Mouse (Mus musculus) heart, embryonic 10.5 days (tissue): Measurements from ENCODE around the gene Nabp2. TPM values are rescaled to one million over a fixed set of nuclear protein-coding genes. Genes with fewer than 3 reads are reported as not detected.

ENCODE experiments used
- DNase-seq: peaks from one replicate; pipeline ENCODE4 v3.0.0-alpha.2; 2017; ENCODE audit warnings: low spot score
- H3K27ac ChIP-seq: fragments of 300-500 bp; sonication (generic); 2 replicates; pipeline ENCODE4 v1.5.1; 2016; ENCODE audit warnings: mild to moderate bottlenecking
- H3K27me3 ChIP-seq: fragments of 300-500 bp; sonication (generic); 2 replicates; pipeline ENCODE4 v1.6.1; 2016; ENCODE audit warnings: mild to moderate bottlenecking; ENCODE audit not compliant: poor library complexity, insufficient read depth, severe bottlenecking
- H3K36me3 ChIP-seq: fragments of 300-500 bp; sonication (generic); 2 replicates; pipeline ENCODE4 v1.6.1; 2016; ENCODE audit warnings: mild to moderate bottlenecking, moderate library complexity
- H3K4me1 ChIP-seq: fragments of 300-500 bp; sonication (generic); 2 replicates; pipeline ENCODE4 v1.6.1; 2016; ENCODE audit warnings: mild to moderate bottlenecking
- H3K4me3 ChIP-seq: fragments of 300-500 bp; sonication (generic); 2 replicates; pipeline ENCODE4 v1.5.1; 2016; ENCODE audit warnings: mild to moderate bottlenecking, moderate library complexity
- H3K9me3 ChIP-seq: fragments of 300-500 bp; sonication (generic); 2 replicates; pipeline ENCODE4 v1.6.1; 2016; ENCODE audit warnings: mild to moderate bottlenecking, moderate library complexity
- WGBS: fragments of 180-500 bp; shearing (Covaris S2); methylation state at CpG from one replicate; pipeline ENCODE4 v1.1.7; 2016; 5-methylcytosine and 5-hydroxymethylcytosine counted together
- polyA plus RNA-seq: library from polyadenylated mRNA; unstranded; fragments of >200 nt; fragmentation: Nextera tagmentation; extraction: Ambion mirVana; gene quantifications from 2 replicates; pipeline ENCODE4 v1.2.1, GENCODE M21; 2016

The Nabp2 gene
- polyA plus RNA-seq, 1 experiment from 2014 or later: 87.9 TPM

- 86% methylated on average over 10 of the region's 10 CpGs for WGBS
- no peak for DNase-seq
These were observed 30.2 kb upstream of the Nabp2 start for GRCm38 (mm10) chr10:128441324-128442119.

GRCm38 (mm10) chr10:128440407-128440806 is 29.1 kb upstream of the Nabp2 start:
- Histone ChIP-seq H3K4me3 (no peak overlapping the region), H3K4me1 (peaks cover 6% of the 10 kb centered on the region; the same call in 1 of the 2 replicates), H3K9me3 (no peaks in the 10 kb centered on the region), H3K27me3 (no peaks in the 10 kb centered on the region), H3K36me3 (peaks cover 68% of the 10 kb centered on the region), H3K27ac (no peak overlapping the region)
- 66% methylated on average over 10 of the region's 10 CpGs for WGBS
- DNase-seq: no peak

More at GRCm38 (mm10) chr10:128441324-128442119, 30.2 kb upstream of the Nabp2 start:
- no peaks in the 10 kb centered on the region for H3K27me3 ChIP-seq
- H3K36me3 ChIP-seq: peaks cover 57% of the 10 kb centered on the region
- no peak overlapping the region for H3K27ac ChIP-seq
- H3K4me3 ChIP-seq: no peak overlapping the region
- 0 out of 2 replicates have a peak, but pooled peaks cover 3% of the 10 kb centered on the region for H3K4me1 ChIP-seq
- H3K9me3 ChIP-seq: no peaks in the 10 kb centered on the region

- WGBS: 73% methylated on average over 10 of the region's 10 CpGs
- Histone ChIP-seq H3K27ac (no peak overlapping the region), H3K36me3 (peaks cover 82% of the 10 kb centered on the region)
These were observed 27.5 kb upstream of the Nabp2 start for GRCm38 (mm10) chr10:128438675-128439279.

GRCm38 (mm10) chr10:128436376-128436775 is 25.1 kb upstream of the Nabp2 start:
- H3K4me3 ChIP-seq: no peak overlapping the region
- 93% methylated on average over 8 of the region's 8 CpGs for WGBS
- no peaks in the 10 kb centered on the region for H3K27me3 ChIP-seq
- H3K27ac ChIP-seq: no peak overlapping the region
- peaks cover 92% of the 10 kb centered on the region for H3K36me3 ChIP-seq
- H3K4me1 ChIP-seq: peaks cover 13% of the 10 kb centered on the region; the same call in 1 of the 2 replicates
- no peaks in the 10 kb centered on the region for H3K9me3 ChIP-seq
- DNase-seq: no peak

More at GRCm38 (mm10) chr10:128438675-128439279, 27.5 kb upstream of the Nabp2 start:
- Histone ChIP-seq H3K4me1 (peaks cover 13% of the 10 kb centered on the region; the same call in 1 of the 2 replicates), H3K27me3 (no peaks in the 10 kb centered on the region), H3K4me3 (no peak overlapping the region), H3K9me3 (no peaks in the 10 kb centered on the region)
- no peak for DNase-seq

- WGBS: 93% methylated on average over 5 of the region's 5 CpGs
- DNase-seq: no peak
- H3K27ac ChIP-seq: 0 out of 2 replicates have a peak overlapping the region, but pooled peaks have one; percentile 8
These were observed 24.6 kb upstream of the Nabp2 start for GRCm38 (mm10) chr10:128435873-128436272.

GRCm38 (mm10) chr10:128435186-128435823 is 24.0 kb upstream of the Nabp2 start:
- DNase-seq: no peak
- H3K27me3 ChIP-seq: no peaks in the 10 kb centered on the region
- H3K36me3 ChIP-seq: peaks cover 91% of the 10 kb centered on the region
- H3K4me1 ChIP-seq: peaks cover 13% of the 10 kb centered on the region; the same call in 1 of the 2 replicates
- WGBS: 88% methylated on average over 17 of the region's 17 CpGs
- H3K9me3 ChIP-seq: no peaks in the 10 kb centered on the region
- peak overlapping the region; percentile 1; the same call in 1 of the 2 replicates for H3K4me3 ChIP-seq
- H3K27ac ChIP-seq: 0 out of 2 replicates have a peak overlapping the region, but pooled peaks have one; percentile 8

More at GRCm38 (mm10) chr10:128435873-128436272, 24.6 kb upstream of the Nabp2 start:
- H3K36me3 ChIP-seq: peaks cover 92% of the 10 kb centered on the region
- peaks cover 13% of the 10 kb centered on the region; the same call in 1 of the 2 replicates for H3K4me1 ChIP-seq
- H3K27me3 ChIP-seq: no peaks in the 10 kb centered on the region
- H3K9me3 ChIP-seq: no peaks in the 10 kb centered on the region
- 0 out of 2 replicates have a peak overlapping the region, but pooled peaks have one; percentile 1 for H3K4me3 ChIP-seq

- Histone ChIP-seq H3K27ac (no peak overlapping the region), H3K9me3 (no peaks in the 10 kb centered on the region), H3K4me1 (peaks cover 13% of the 10 kb centered on the region; the same call in 1 of the 2 replicates), H3K36me3 (peaks cover 91% of the 10 kb centered on the region), H3K4me3 (no peak overlapping the region), H3K27me3 (no peaks in the 10 kb centered on the region)
- DNase-seq: no peak
- WGBS: 86% methylated on average over 10 of the region's 10 CpGs
These were observed 23.4 kb upstream of the Nabp2 start for GRCm38 (mm10) chr10:128434681-128435080.

- Histone ChIP-seq H3K36me3 (peaks cover 91% of the 10 kb centered on the region), H3K9me3 (no peaks in the 10 kb centered on the region), H3K27me3 (no peaks in the 10 kb centered on the region), H3K27ac (no peak overlapping the region), H3K4me1 (peaks cover 10% of the 10 kb centered on the region; the same call in 1 of the 2 replicates), H3K4me3 (no peak overlapping the region)
- no peak for DNase-seq
- 91% methylated on average over 2 of the region's 2 CpGs for WGBS
These were observed 22.1 kb upstream of the Nabp2 start for GRCm38 (mm10) chr10:128433417-128433816.

- Histone ChIP-seq H3K27me3 (no peaks in the 10 kb centered on the region), H3K4me1 (no peaks in the 10 kb centered on the region), H3K4me3 (no peak overlapping the region), H3K36me3 (peaks cover 72% of the 10 kb centered on the region), H3K27ac (no peak overlapping the region), H3K9me3 (no peaks in the 10 kb centered on the region)
- WGBS: 81% methylated on average over 4 of the region's 4 CpGs
- no peak for DNase-seq
These were observed 18.2 kb upstream of the Nabp2 start for GRCm38 (mm10) chr10:128429454-128429853.

- no peaks in the 10 kb centered on the region for H3K4me1 ChIP-seq
- no peak overlapping the region for H3K4me3 ChIP-seq
- no peak overlapping the region for H3K27ac ChIP-seq
- WGBS: 92% methylated on average over 5 of the region's 5 CpGs
- DNase-seq: no peak
- H3K9me3 ChIP-seq: no peaks in the 10 kb centered on the region
- no peaks in the 10 kb centered on the region for H3K27me3 ChIP-seq
- H3K36me3 ChIP-seq: peaks cover 72% of the 10 kb centered on the region
These were observed 17.8 kb upstream of the Nabp2 start for GRCm38 (mm10) chr10:128429052-128429451.

GRCm38 (mm10) chr10:128425260-128425659 is 14.0 kb upstream of the Nabp2 start:
- no peaks in the 10 kb centered on the region for H3K27me3 ChIP-seq
- 88% methylated on average over 3 of the region's 3 CpGs for WGBS
- no peak overlapping the region for H3K27ac ChIP-seq
- H3K36me3 ChIP-seq: peaks cover 79% of the 10 kb centered on the region
- H3K4me1 ChIP-seq: no peaks in the 10 kb centered on the region
- H3K9me3 ChIP-seq: no peaks in the 10 kb centered on the region
- no peak for DNase-seq
- H3K4me3 ChIP-seq: no peak overlapping the region

- Histone ChIP-seq H3K4me1 (no peaks in the 10 kb centered on the region), H3K36me3 (peaks cover 78% of the 10 kb centered on the region), H3K27me3 (no peaks in the 10 kb centered on the region), H3K4me3 (no peak overlapping the region), H3K9me3 (no peaks in the 10 kb centered on the region), H3K27ac (no peak overlapping the region)
- DNase-seq: no peak
- WGBS: 62% methylated on average over 7 of the region's 7 CpGs
These were observed 13.3 kb upstream of the Nabp2 start for GRCm38 (mm10) chr10:128424604-128425003.
